Mouse (Mus musculus): ENCODE data around the gene Cbx7.
A peak's percentile ranks its signal among the peaks of the same experiment; 100 is the strongest.
"Not testable (repeated sequence)": the region's sequence is repeated elsewhere in the genome, so short reads cannot be mapped to it uniquely, and the experiment has no call there.

The Cbx7 gene

GRCm38 (mm10) chr15:79946790-79947189 lies 24.1 kb downstream of the Cbx7 start:
- peak; percentile 40 to 48 for DNase-seq

DNA sequence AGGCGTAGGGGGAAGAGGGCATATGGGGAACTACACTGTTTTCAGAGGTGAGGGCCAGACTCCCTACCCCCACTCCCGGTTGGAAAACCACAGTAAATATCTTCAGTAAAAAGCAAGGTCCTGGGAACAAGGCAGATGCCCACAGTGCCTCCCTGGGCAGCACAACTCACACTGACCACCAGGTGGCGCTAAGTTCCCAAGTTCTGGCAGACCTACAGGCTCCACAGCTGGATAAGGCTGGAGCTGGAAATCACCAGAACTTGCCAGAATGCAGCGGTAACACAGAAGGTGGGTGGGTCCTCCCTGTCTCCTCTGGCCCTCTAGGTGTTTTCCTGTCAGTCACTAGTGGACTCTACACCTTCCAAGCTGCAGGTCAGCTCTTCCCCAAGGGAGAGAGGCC lies 24.9 kb downstream of the Cbx7 start:
- peak; percentile 90 to 93 for DNase-seq

DNA sequence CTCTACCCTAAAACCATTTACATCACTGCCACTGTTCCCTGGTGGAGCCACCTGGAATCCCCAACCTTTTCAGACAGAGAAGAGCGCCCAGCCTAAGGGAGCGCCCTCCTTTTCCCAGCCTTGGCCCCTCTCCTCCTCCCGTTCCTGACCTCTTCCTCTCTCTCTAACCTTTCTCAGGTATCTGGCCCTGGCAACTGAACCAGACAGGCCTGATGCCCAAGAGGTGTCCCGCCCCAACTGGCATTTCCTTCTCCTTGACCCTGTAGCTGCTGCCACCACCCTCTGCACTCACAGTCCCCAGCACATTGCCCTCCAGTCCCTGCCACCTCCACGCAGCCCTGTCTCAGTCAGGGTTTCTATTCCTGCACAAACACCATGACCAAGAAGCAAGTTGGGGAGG lies 26.0 kb downstream of the Cbx7 start:
- no peak for DNase-seq

- DNase-seq, result no peak
Measured at GRCm38 (mm10) chr15:79943584-79943983, 27.3 kb downstream of the Cbx7 start.

GRCm38 (mm10) chr15:79942541-79942940 lies 28.4 kb downstream of the Cbx7 start:
- DNase-seq, result no peak

GRCm38 (mm10) chr15:79940932-79941331 lies 30.0 kb downstream of the Cbx7 start:
- peak; percentile 72 to 77 for DNase-seq

- no peak for DNase-seq
Measured at GRCm38 (mm10) chr15:79939913-79940312, 31.0 kb downstream of the Cbx7 start.

GRCm38 (mm10) chr15:79939501-79939900 lies 31.4 kb downstream of the Cbx7 start:
- DNase-seq, result not testable (repeated sequence)

GRCm38 (mm10) chr15:79939020-79939419 lies 31.9 kb downstream of the Cbx7 start:
- DNase-seq, result no peak

- no peak for DNase-seq
Measured at GRCm38 (mm10) chr15:79936374-79936751, 34.6 kb downstream of the Cbx7 start.

DNA sequence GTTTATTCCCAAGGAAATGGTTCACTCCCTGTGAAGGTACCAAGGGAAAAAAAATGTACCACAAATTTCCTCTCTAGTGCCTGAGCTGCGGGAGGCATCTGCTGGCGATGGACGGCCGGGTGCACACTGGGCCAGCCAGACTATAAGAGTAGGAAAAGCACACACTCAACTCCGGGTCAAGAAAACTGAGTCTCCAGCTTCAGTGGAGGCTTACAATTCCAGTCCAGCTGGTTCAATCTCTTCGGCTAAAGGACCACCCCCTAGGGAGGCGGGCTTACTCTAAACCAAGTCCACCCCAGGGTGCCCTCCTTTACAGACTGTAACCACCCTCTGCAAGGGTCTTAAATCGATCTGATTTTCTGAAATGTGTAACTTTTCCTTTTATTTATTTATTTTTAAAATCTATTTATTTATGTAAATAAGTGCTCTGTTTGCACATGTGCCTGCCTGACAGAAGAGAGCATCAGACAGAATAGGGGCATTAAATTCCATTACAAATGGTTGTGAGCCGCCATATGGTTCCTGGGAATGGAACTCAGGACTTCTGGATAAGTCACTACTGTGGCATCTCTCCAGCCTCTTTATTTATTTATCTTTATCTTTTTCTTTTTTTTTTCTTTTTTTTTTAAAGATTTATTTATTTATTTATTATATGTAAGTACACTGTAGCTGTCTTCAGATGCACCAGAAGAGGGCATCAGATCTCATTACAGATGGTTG lies 35.1 kb downstream of the Cbx7 start:
- DNase-seq, result no peak

DNA sequence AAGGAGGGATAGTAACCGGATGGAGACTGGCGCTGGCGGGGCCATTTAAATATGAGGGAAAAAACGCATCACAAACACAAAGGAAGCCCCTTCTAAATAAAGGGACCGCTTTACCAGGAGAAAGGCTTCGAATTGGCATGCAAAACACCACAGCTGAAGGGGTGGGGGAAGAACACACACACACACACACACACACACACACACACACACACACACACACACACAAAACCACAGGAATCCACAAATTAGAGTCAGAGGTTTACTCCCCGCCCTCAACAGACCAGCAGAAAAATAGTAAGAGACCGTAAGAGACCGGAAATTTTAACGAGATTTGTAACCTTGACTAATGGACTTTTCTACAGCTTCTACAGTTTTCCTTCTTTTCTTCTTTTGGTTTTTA lies 36.1 kb downstream of the Cbx7 start:
- DNase-seq, result no peak

GRCm38 (mm10) chr15:79933670-79934514 lies 37.0 kb downstream of the Cbx7 start:
- no peak for DNase-seq

DNA sequence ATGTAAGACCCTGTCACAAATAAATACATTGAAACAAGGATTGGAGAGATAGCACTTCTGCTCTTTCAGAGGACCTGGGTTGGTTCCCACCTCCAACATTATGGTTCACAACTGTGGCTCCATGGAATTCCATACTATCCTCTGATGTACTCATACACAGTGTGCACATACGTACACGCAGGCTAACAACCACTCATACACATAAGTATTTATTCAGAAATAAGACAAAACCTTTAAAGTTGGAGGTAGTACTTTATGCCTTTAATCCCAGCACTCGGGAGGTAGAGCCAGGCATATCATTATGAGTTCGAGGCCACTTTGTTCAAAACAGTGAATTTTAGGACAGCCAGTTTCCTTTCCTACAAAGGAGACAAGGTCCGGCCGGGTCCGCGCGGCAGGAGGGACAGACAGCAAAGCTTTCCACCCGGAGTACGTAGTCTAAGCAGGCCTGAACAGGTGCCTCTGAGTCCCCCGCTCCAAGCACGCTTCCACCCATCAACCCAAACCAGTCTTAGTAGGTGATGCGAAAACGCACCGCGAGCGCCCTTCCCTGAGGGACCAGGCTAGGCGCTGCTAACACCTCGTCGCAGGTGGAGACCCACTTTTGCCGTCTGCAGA lies 37.8 kb downstream of the Cbx7 start:
- DNase-seq, result no peak

GRCm38 (mm10) chr15:79932323-79932987 lies 38.5 kb downstream of the Cbx7 start:
- peak; percentile 92 to 94 for DNase-seq

DNA sequence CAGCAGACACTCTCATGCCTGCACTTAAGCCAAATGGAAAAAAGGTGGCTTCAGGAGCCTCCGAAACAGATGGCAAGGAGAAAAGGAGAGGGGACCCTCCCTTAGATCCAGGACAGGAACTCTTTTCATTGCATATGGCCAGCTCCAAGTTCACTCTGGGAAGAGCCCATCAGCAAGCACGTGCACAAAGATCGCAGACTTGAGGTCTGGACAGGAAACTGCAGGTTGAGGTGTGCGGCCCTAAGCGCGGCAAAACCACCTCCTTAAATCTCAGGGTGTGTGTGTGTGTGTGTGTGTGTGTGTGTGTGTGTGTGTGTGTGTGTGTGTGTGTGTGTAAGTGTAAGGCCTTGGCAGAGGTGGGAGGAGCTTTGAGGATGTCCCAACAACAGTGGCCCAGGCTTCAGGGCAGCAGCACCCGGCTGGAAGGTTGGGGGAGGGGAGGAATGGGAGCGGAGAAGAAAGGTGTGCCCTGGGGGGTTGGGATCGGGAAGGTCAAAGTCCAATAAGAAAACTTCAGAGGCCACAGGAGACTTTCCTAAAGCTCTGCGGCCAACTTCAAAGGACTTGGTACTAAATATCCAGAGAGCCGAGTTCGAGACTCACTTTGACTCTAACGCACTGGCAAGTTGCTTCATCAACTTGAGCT lies 39.3 kb downstream of the Cbx7 start:
- no peak for DNase-seq

GRCm38 (mm10) chr15:79929734-79930133 lies 41.2 kb downstream of the Cbx7 start:
- no peak for DNase-seq

DNA sequence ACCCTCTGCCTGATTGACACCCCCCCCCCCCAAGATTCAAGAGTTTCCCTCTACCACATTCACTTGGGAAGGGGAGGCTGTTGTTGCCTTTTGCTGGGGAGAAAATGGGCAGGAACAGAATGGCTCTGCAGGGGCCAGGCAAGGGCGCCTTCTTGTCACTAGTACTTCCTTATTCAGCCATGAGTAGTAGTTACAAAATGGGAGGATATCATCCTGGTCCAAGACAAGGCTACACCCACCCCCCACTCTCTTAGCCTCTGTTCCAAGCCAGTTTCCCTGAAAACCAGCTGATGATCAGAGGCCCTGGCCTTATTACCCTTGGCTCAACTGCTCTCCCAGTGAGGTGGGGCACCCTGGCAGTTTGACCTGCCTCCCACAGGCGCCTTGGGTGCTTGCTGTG lies 42.2 kb downstream of the Cbx7 start:
- no peak for DNase-seq

DNA sequence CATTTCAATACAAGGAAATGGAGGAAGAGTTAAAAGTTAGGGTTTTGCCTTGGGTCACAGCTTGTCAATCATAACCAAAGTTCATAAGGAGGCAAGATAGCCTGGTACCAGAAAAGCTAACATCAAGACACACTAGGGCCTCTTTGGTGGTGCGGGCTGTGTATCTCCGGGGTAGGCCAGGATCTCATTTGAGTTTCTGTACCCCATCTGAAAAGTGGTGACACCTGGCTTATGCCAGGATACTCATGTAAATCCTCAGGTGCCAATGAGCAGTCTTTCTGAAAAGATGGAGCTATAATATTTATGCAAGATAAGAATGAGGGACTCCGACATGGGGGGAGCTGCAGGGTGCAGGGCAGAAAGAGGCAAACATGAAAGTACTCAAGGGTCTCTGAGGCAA lies 42.6 kb downstream of the Cbx7 start:
- no peak for DNase-seq

DNA sequence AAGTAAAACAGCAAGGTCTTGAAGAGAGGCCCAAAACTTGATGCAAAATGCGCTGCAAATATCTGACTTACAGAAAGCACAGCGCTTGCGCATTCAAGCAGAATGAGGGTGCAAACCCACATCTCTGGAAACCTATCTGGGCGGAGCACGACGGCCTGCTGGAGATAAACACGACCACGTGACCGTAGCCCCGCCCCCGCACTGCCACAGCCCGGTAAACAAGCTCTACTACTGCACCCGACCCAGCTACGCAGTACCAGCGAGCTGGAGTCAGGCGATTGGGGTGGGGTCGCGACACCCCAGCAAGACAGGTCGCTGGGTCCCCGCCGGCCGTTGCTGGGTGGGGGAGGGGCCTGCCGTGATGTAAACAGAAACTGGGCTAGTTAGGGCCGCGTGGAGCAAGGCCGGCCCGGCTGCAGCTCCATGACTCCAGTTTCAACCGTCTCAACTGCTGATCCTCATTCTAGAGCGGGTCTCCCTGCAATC lies 43.2 kb downstream of the Cbx7 start:
- DNase-seq, result peak; percentile 94 to 95

- no peak for DNase-seq
Measured at GRCm38 (mm10) chr15:79926856-79927416, 44.0 kb downstream of the Cbx7 start.

GRCm38 (mm10) chr15:79919787-79920186 lies 51.1 kb downstream of the Cbx7 start:
- no peak for DNase-seq

Data from cerebellum, postnatal 10 days (tissue).